Mouse (Mus musculus): Measurements from ENCODE around the gene Srbd1. TPM values are rescaled to one million over a fixed set of nuclear protein-coding genes. Genes with fewer than 3 reads are reported as not detected.
A peak's percentile ranks its signal among the peaks of the same experiment; 100 is the strongest.

The Srbd1 gene
- total RNA-seq (2021): 10 to 100 TPM; 13.0 to 14.5 TPM

- intact Hi-C loops (cut with DNase I): loop anchor here (10.0 kb wide), 1 partner anchor 1119 kb away; the partner anchor contains the start of gene Mcfd2
- DNase-seq: peak; percentile 94 to 96
Observed at GRCm38 (mm10) chr17:86145079-86145951, at the start of gene Srbd1. Gene Srbd1 (minus strand): TSS chr17:86145175.

GRCm38 (mm10) chr17:86193979-86194378 is 49.0 kb upstream of the Srbd1 start:
- no peak for DNase-seq
- intact Hi-C loops (cut with DNase I): no loop called here

GRCm38 (mm10) chr17:86187777-86188176 is 42.8 kb upstream of the Srbd1 start:
- no peak for DNase-seq
- intact Hi-C loops (cut with DNase I): no loop called here

- intact Hi-C loops (cut with DNase I): loop anchor here (2.0 kb wide), 1 partner anchor 17 kb away; no protein-coding TSS in a partner anchor
Observed at GRCm38 (mm10) chr17:86185584-86185983, 40.6 kb upstream of the Srbd1 start.

GRCm38 (mm10) chr17:86184552-86185209 is 39.7 kb upstream of the Srbd1 start:
- intact Hi-C loops (cut with DNase I): loop anchor here (2.0 kb wide), 1 partner anchor 16 kb away; no protein-coding TSS in a partner anchor
- DNase-seq: no peak

More at GRCm38 (mm10) chr17:86185584-86185983, 40.6 kb upstream of the Srbd1 start:
- peak; percentile 63 to 76 for DNase-seq

GRCm38 (mm10) chr17:86183788-86184187 is 38.8 kb upstream of the Srbd1 start:
- intact Hi-C loops (cut with DNase I): loop anchor here (2.0 kb wide), 1 partner anchor 15 kb away; no protein-coding TSS in a partner anchor
- no peak for DNase-seq

- intact Hi-C loops (cut with DNase I): no loop called here
- DNase-seq: no peak
Observed at GRCm38 (mm10) chr17:86176722-86177121, 31.7 kb upstream of the Srbd1 start.

- intact Hi-C loops (cut with DNase I): no loop called here
- DNase-seq: no peak
Observed at GRCm38 (mm10) chr17:86175516-86175915, 30.5 kb upstream of the Srbd1 start.

GRCm38 (mm10) chr17:86170164-86170958 is 25.4 kb upstream of the Srbd1 start:
- intact Hi-C loops (cut with DNase I): no loop called here
- DNase-seq: peak in 1 of 2 experiments; percentile 13

GRCm38 (mm10) chr17:86169092-86169491 is 24.1 kb upstream of the Srbd1 start:
- intact Hi-C loops (cut with DNase I): loop anchor here (2.0 to 5.0 kb wide), 3 partner anchors 16 to 183 kb away; no protein-coding TSS in a partner anchor
- DNase-seq: peak; percentile 31 to 32

- intact Hi-C loops (cut with DNase I): loop anchor here (2.0 to 5.0 kb wide), 3 partner anchors 16 to 184 kb away; no protein-coding TSS in a partner anchor
- peak; percentile 60 to 62 for DNase-seq
Observed at GRCm38 (mm10) chr17:86168231-86168981, 23.4 kb upstream of the Srbd1 start.

GRCm38 (mm10) chr17:86167320-86168230 is 22.6 kb upstream of the Srbd1 start, which contains the start of gene Prkce:
Gene Prkce (plus strand): TSS chr17:86167785.
- intact Hi-C loops (cut with DNase I): loop anchor here (1.0 to 5.0 kb wide), 4 partner anchors 17 to 185 kb away; no protein-coding TSS in a partner anchor

GRCm38 (mm10) chr17:86166567-86167319 is 21.8 kb upstream of the Srbd1 start:
- intact Hi-C loops (cut with DNase I): loop anchor here (1.0 to 5.0 kb wide), 3 partner anchors 51 to 186 kb away; no protein-coding TSS in a partner anchor
- peak; percentile 94 for DNase-seq

More at GRCm38 (mm10) chr17:86167320-86168230, 22.6 kb upstream of the Srbd1 start, which contains the start of gene Prkce:
- peak; percentile 92 for DNase-seq

GRCm38 (mm10) chr17:86166051-86166566 is 21.1 kb upstream of the Srbd1 start:
- DNase-seq: peak in 1 of 2 experiments; percentile 29
- intact Hi-C loops (cut with DNase I): loop anchor here (5.0 kb wide), 2 partner anchors 51 to 186 kb away; no protein-coding TSS in a partner anchor

GRCm38 (mm10) chr17:86164416-86164815 is 19.4 kb upstream of the Srbd1 start:
- no peak for DNase-seq
- intact Hi-C loops (cut with DNase I): loop anchor here (5.0 kb wide), 1 partner anchor 648 kb away; no protein-coding TSS in a partner anchor

- DNase-seq: no peak
Observed at GRCm38 (mm10) chr17:86162672-86163071, 17.7 kb upstream of the Srbd1 start.

GRCm38 (mm10) chr17:86156999-86157398 is 12.0 kb upstream of the Srbd1 start:
- DNase-seq: no peak
- intact Hi-C loops (cut with DNase I): no loop called here

More at GRCm38 (mm10) chr17:86162672-86163071, 17.7 kb upstream of the Srbd1 start:
- intact Hi-C loops (cut with DNase I): loop anchor here (1.0 to 5.0 kb wide), 2 partner anchors 283 to 650 kb away; no protein-coding TSS in a partner anchor

Data from heart, postnatal 10 days (tissue).